Mouse (Mus musculus) hindbrain, embryonic 13.5 days (tissue): Measurements from ENCODE around the gene Man1c1. TPM values are rescaled to one million over a fixed set of nuclear protein-coding genes. Genes with fewer than 3 reads are reported as not detected.

Source experiments
- ATAC-seq: fragments of 200-750 bp; cut with Nextera tagmentation; 2 replicates; pipeline ENCODE4 v1.8.0; 2017; ENCODE audit warnings: moderate TSS enrichment; ENCODE audit not compliant: low FRiP score
- H3K27ac ChIP-seq: fragments of 300-500 bp; sonication (generic); 2 replicates; pipeline ENCODE4 v1.5.1; 2015; ENCODE audit warnings: inconsistent platforms, mild to moderate bottlenecking, moderate library complexity
- H3K27me3 ChIP-seq: fragments of 300-500 bp; sonication (generic); 2 replicates; pipeline ENCODE4 v1.6.1; 2015; ENCODE audit warnings: mild to moderate bottlenecking, inconsistent platforms
- H3K36me3 ChIP-seq: fragments of 300-500 bp; sonication (generic); 2 replicates; pipeline ENCODE4 v1.6.1; 2015; ENCODE audit warnings: mild to moderate bottlenecking, inconsistent platforms
- H3K4me1 ChIP-seq: fragments of 300-500 bp; sonication (generic); replicated peaks from 2 replicates; pipeline ENCODE4 v1.6.1; 2015; ENCODE audit warnings: inconsistent platforms
- H3K4me2 ChIP-seq: fragments of 300-500 bp; sonication (generic); 2 replicates; pipeline ENCODE4 v1.6.1; 2015; ENCODE audit warnings: inconsistent platforms, mild to moderate bottlenecking, moderate library complexity
- H3K4me3 ChIP-seq: fragments of 300-500 bp; sonication (generic); 2 replicates; pipeline ENCODE4 v1.5.1; 2015; ENCODE audit warnings: mild to moderate bottlenecking, inconsistent platforms
- H3K9ac ChIP-seq: fragments of 300-500 bp; sonication (generic); 2 replicates; pipeline ENCODE4 v1.6.1; 2015; ENCODE audit warnings: mild to moderate bottlenecking, inconsistent platforms
- H3K9me3 ChIP-seq: fragments of 300-500 bp; sonication (generic); 2 replicates; pipeline ENCODE4 v1.6.1; 2016; ENCODE audit warnings: inconsistent platforms
- WGBS: fragments of 180-500 bp; shearing (Covaris S2); methylation state at CpG from one replicate; pipeline ENCODE4 v1.1.7; 2015; 5-methylcytosine and 5-hydroxymethylcytosine counted together
- polyA plus RNA-seq: library from polyadenylated mRNA; unstranded; fragments of >200 nt; fragmentation: Nextera tagmentation; extraction: Ambion mirVana; gene quantifications from 2 replicates; pipeline ENCODE4 v1.2.1, GENCODE M21; 2015

Man1c1 gene
- polyA plus RNA-seq: 3.6 and 3.8 TPM in 2 replicates

GRCm38 (mm10) chr4:134703835-134704546, at the start of gene Man1c1:
TSS of gene Man1c1 (minus strand) at chr4:134704290.
- H3K27me3 ChIP-seq: peaks cover 31% of the 10 kb centered on the region

GRCm38 (mm10) chr4:134753516-134754261, 49.6 kb upstream of the Man1c1 start:
- Histone ChIP-seq H3K4me3 (no peak overlapping the region), H3K36me3 (no peaks in the 10 kb centered on the region), H3K27ac (peak overlapping the region; percentile 52; the same call in 1 of the 2 replicates), H3K27me3 (no peaks in the 10 kb centered on the region), H3K9me3 (no peaks in the 10 kb centered on the region), H3K4me2 (no peak overlapping the region), H3K4me1 (peaks cover 38% of the 10 kb centered on the region), H3K9ac (0 out of 2 replicates have a peak overlapping the region, but pooled peaks have one; percentile 19)
- no peak for ATAC-seq
- 36% methylated on average over 17 of the region's 17 CpGs for whole genome bisulfite sequencing

More at GRCm38 (mm10) chr4:134703835-134704546, at the start of gene Man1c1:
- under 1% methylated on average over 66 of the region's 81 CpGs for WGBS
- peak within 1 kb of the TSS; percentile 89 for H3K27ac ChIP-seq
- peak within 1 kb of the TSS; percentile 98 for H3K4me2 ChIP-seq
- ATAC-seq: peak; percentile 94
- H3K4me3 ChIP-seq: peak within 1 kb of the TSS; percentile 65
- no peaks in the 10 kb centered on the region for H3K9me3 ChIP-seq
- H3K9ac ChIP-seq: peak within 1 kb of the TSS; percentile 80
- H3K4me1 ChIP-seq: peaks cover 45% of the 10 kb centered on the region
- no peaks in the 10 kb centered on the region for H3K36me3 ChIP-seq

- Histone ChIP-seq H3K9me3 (no peaks in the 10 kb centered on the region), H3K36me3 (no peaks in the 10 kb centered on the region), H3K4me3 (no peak overlapping the region), H3K27ac (no peak overlapping the region), H3K9ac (no peak overlapping the region; the same call in 1 of the 2 replicates), H3K4me2 (no peak overlapping the region), H3K4me1 (peaks cover 38% of the 10 kb centered on the region), H3K27me3 (no peaks in the 10 kb centered on the region)
- no peak for ATAC-seq
- 47% methylated on average over 11 of the region's 11 CpGs for WGBS
Observed at GRCm38 (mm10) chr4:134752911-134753426, 48.9 kb upstream of the Man1c1 start.

GRCm38 (mm10) chr4:134751682-134752380, 47.7 kb upstream of the Man1c1 start:
- Histone ChIP-seq H3K4me3 (no peak overlapping the region), H3K9ac (no peak overlapping the region), H3K36me3 (no peaks in the 10 kb centered on the region), H3K4me1 (peaks cover 36% of the 10 kb centered on the region), H3K4me2 (no peak overlapping the region), H3K27me3 (no peaks in the 10 kb centered on the region), H3K9me3 (no peaks in the 10 kb centered on the region), H3K27ac (no peak overlapping the region)
- no peak for ATAC-seq
- 85% methylated on average over 18 of the region's 18 CpGs for WGBS

- Histone ChIP-seq H3K9me3 (no peaks in the 10 kb centered on the region), H3K36me3 (no peaks in the 10 kb centered on the region), H3K4me1 (peaks cover 32% of the 10 kb centered on the region), H3K27me3 (no peaks in the 10 kb centered on the region), H3K9ac (no peak overlapping the region), H3K4me3 (no peak overlapping the region), H3K4me2 (no peak overlapping the region), H3K27ac (no peak overlapping the region)
- WGBS: 80% methylated on average over 6 of the region's 6 CpGs
- ATAC-seq: no peak
Observed at GRCm38 (mm10) chr4:134750825-134751224, 46.7 kb upstream of the Man1c1 start.

- 87% methylated on average over 5 of the region's 5 CpGs for WGBS
- ATAC-seq: no peak
- Histone ChIP-seq H3K4me2 (no peak overlapping the region), H3K9ac (no peak overlapping the region), H3K4me3 (no peak overlapping the region), H3K4me1 (peaks cover 31% of the 10 kb centered on the region), H3K27me3 (no peaks in the 10 kb centered on the region), H3K27ac (no peak overlapping the region), H3K9me3 (no peaks in the 10 kb centered on the region), H3K36me3 (no peaks in the 10 kb centered on the region)
Observed at GRCm38 (mm10) chr4:134750263-134750662, 46.2 kb upstream of the Man1c1 start.

GRCm38 (mm10) chr4:134749301-134750030, 45.4 kb upstream of the Man1c1 start:
- ATAC-seq: no peak
- no peak overlapping the region for H3K4me3 ChIP-seq
- H3K27me3 ChIP-seq: no peaks in the 10 kb centered on the region
- H3K9ac ChIP-seq: no peak overlapping the region
- H3K27ac ChIP-seq: no peak overlapping the region
- H3K36me3 ChIP-seq: no peaks in the 10 kb centered on the region
- peaks cover 23% of the 10 kb centered on the region for H3K4me1 ChIP-seq
- no peak overlapping the region for H3K4me2 ChIP-seq
- H3K9me3 ChIP-seq: no peaks in the 10 kb centered on the region
- 69% methylated on average over 21 of the region's 21 CpGs for WGBS

- no peak for ATAC-seq
- Histone ChIP-seq H3K27ac (peak overlapping the region; percentile 40; the same call in 1 of the 2 replicates), H3K4me3 (no peak overlapping the region), H3K36me3 (no peaks in the 10 kb centered on the region), H3K9me3 (no peaks in the 10 kb centered on the region), H3K9ac (no peak overlapping the region), H3K4me1 (peaks cover 12% of the 10 kb centered on the region), H3K4me2 (no peak overlapping the region), H3K27me3 (no peaks in the 10 kb centered on the region)
- 79% methylated on average over 16 of the region's 16 CpGs for WGBS
Observed at GRCm38 (mm10) chr4:134745900-134746661, 42.0 kb upstream of the Man1c1 start.

GRCm38 (mm10) chr4:134743881-134744633, 40.0 kb upstream of the Man1c1 start:
- H3K27ac ChIP-seq: no peak overlapping the region
- H3K36me3 ChIP-seq: no peaks in the 10 kb centered on the region
- no peaks in the 10 kb centered on the region for H3K27me3 ChIP-seq
- peaks cover 8% of the 10 kb centered on the region for H3K4me1 ChIP-seq
- no peak overlapping the region for H3K9ac ChIP-seq
- H3K9me3 ChIP-seq: no peaks in the 10 kb centered on the region
- ATAC-seq: no peak
- H3K4me2 ChIP-seq: no peak overlapping the region
- WGBS: 41% methylated on average over 16 of the region's 16 CpGs
- H3K4me3 ChIP-seq: no peak overlapping the region

GRCm38 (mm10) chr4:134741949-134742348, 37.9 kb upstream of the Man1c1 start:
- Histone ChIP-seq H3K27ac (no peak overlapping the region), H3K4me2 (no peak overlapping the region), H3K36me3 (no peaks in the 10 kb centered on the region), H3K4me1 (peaks cover 20% of the 10 kb centered on the region), H3K4me3 (no peak overlapping the region), H3K9ac (no peak overlapping the region), H3K9me3 (no peaks in the 10 kb centered on the region), H3K27me3 (no peaks in the 10 kb centered on the region)
- ATAC-seq: no peak
- WGBS: 72% methylated on average over 8 of the region's 8 CpGs
